Mouse (Mus musculus) hindbrain, embryonic 16.5 days (tissue): ENCODE measurements around the gene Hexim2. TPM values are rescaled to one million over a fixed set of nuclear protein-coding genes. Genes with fewer than 3 reads are reported as not detected.

Experiments used
- ATAC-seq: fragments of 200-750 bp; cut with Nextera tagmentation; 2 replicates; pipeline ENCODE4 v1.8.0; 2017; ENCODE audit warnings: moderate TSS enrichment, moderate library complexity
- H3K27ac ChIP-seq: fragments of 300-500 bp; sonication (generic); 2 replicates; pipeline ENCODE4 v1.5.1; 2014; ENCODE audit warnings: low read depth, mild to moderate bottlenecking, control low read depth, low read length, moderate library complexity
- H3K27me3 ChIP-seq: fragments of 300-500 bp; sonication (generic); replicated peaks from 2 replicates; pipeline ENCODE4 v1.6.1; 2014; ENCODE audit warnings: low read length; ENCODE audit not compliant: control insufficient read depth, insufficient read depth
- H3K36me3 ChIP-seq: fragments of 300-500 bp; sonication (generic); 2 replicates; pipeline ENCODE4 v1.6.1; 2014; ENCODE audit warnings: mild to moderate bottlenecking, low read length, moderate library complexity, mixed read lengths; ENCODE audit not compliant: control insufficient read depth, insufficient read depth
- H3K4me1 ChIP-seq: fragments of 300-500 bp; sonication (generic); 2 replicates; pipeline ENCODE4 v1.6.1; 2014; ENCODE audit warnings: low read depth, low read length; ENCODE audit not compliant: control insufficient read depth, insufficient read depth
- H3K4me2 ChIP-seq: fragments of 300-500 bp; sonication (generic); 2 replicates; pipeline ENCODE4 v1.6.1; 2014; ENCODE audit warnings: mild to moderate bottlenecking, low read length, control low read depth, moderate library complexity
- H3K4me3 ChIP-seq: fragments of 300-500 bp; sonication (generic); 2 replicates; pipeline ENCODE4 v1.5.1; 2014; ENCODE audit warnings: mild to moderate bottlenecking, low read length, control low read depth, moderate library complexity
- H3K9ac ChIP-seq: fragments of 300-500 bp; sonication (generic); 2 replicates; pipeline ENCODE4 v1.6.1; 2014; ENCODE audit warnings: low read depth, mild to moderate bottlenecking, control low read depth, low read length, moderate library complexity
- H3K9me3 ChIP-seq: fragments of 300-500 bp; sonication (generic); 2 replicates; pipeline ENCODE4 v1.6.1; 2014; ENCODE audit warnings: mild to moderate bottlenecking, low read length, moderate library complexity; ENCODE audit not compliant: control insufficient read depth
- WGBS: fragments of 180-500 bp; shearing (Covaris S2); extraction: QIAGEN DNeasy Blood & Tissue Kit; methylation state at CpG from one replicate; pipeline ENCODE4 v1.1.7; 2014; 5-methylcytosine and 5-hydroxymethylcytosine counted together
- polyA plus RNA-seq: library from polyadenylated mRNA; unstranded; fragments of >200 nt; fragmentation: Nextera tagmentation; extraction: Ambion mirVana; gene quantifications from 2 replicates; pipeline ENCODE4 v1.2.1, GENCODE M21; 2015

Gene Hexim2
- polyA plus RNA-seq, 1 experiment from 2014 or later = 30.2 TPM

DNA sequence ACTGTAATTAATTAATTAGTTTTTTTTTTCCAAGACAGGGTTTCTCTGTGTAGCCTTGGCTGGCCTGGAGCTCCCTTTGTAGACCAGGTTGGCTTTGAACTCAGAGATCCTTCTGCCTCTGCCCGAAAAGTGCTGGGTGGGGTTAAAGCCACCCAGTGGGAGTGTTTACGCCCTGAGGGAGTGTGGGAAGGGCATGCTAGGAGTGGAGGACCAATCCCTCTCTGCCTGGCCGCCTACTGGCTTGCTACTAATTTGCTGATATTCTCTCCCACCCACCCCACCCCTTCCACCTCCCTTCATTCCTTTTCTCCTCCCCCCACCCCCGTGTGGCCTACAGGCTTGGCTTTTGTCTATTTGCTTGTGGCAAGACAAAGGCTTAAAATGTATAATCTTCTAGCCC lies 25.8 kb upstream of the Hexim2 start:
- no peak overlapping the region for H3K9ac ChIP-seq
- no peaks in the 10 kb centered on the region for H3K36me3 ChIP-seq
- no peak overlapping the region for H3K4me3 ChIP-seq
- ATAC-seq = no peak
- no peaks in the 10 kb centered on the region for H3K9me3 ChIP-seq
- H3K27me3 ChIP-seq = peaks cover 9% of the 10 kb centered on the region
- 69% methylated on average over 4 of the region's 4 CpGs for WGBS
- H3K27ac ChIP-seq = no peak overlapping the region
- peaks cover 11% of the 10 kb centered on the region for H3K4me1 ChIP-seq
- H3K4me2 ChIP-seq = no peak overlapping the region

DNA sequence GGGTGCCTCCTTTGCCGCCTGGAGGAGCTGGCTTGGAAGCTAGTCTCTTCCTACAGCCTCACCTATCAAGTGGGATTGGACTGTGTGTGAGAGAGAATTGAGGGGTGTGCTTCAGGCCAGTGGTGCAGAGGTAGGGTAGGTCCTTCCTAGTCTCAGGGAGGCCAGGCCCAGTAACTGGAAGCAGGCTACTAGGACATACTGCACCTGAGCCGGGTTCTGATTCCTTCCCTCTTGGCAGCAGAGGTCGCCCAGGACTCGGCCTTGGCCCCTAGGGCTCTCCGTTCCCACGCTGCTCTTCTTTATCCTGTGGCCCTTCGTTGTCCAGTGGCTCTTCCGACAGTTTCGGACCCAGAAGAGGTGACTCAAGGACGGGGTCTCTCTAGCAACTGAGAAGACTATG lies 20.9 kb upstream of the Hexim2 start:
- Histone ChIP-seq H3K36me3 (no peaks in the 10 kb centered on the region), H3K9ac (no peak overlapping the region), H3K27me3 (peaks cover 15% of the 10 kb centered on the region), H3K4me1 (peaks cover 14% of the 10 kb centered on the region), H3K9me3 (no peaks in the 10 kb centered on the region), H3K27ac (no peak overlapping the region), H3K4me2 (peak overlapping the region; percentile 55), H3K4me3 (peak overlapping the region; percentile 33; the same call in 1 of the 2 replicates)
- ATAC-seq = no peak
- 18% methylated on average over 10 of the region's 10 CpGs for WGBS

DNA sequence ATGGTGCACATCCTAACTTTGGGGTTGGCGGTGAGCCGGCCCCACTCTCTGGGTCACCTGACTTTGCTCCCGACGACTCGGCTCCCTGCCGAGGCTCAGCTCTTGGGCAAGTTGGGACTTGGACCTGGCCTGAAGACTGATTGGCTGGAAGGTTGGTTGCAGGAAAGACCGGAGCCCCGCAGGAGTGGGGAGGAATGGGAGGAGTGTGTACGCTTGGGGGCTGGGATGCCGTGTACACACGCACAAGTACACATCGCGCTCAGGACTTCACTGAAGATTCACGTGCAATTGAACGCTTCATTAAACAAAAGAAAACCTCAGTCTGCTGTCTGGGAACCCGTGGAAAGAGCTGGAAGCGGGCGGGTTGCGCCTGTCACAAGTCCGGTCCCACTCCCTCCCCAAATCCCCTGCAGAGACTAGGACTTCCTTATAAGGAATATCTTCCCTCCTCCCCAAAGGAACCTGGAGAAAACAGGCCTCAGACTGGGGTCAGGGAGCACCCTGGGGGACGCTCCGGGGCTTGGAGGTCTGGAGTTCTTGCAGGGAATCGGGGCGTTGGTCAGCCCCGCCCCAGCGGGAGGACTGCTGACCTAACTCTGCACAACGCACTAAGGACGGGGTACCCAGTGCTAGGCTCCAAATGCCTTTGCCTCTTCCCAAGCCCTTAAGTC lies 20.2 kb upstream of the Hexim2 start:
- peak overlapping the region; percentile 55 for H3K4me2 ChIP-seq
- peaks cover 15% of the 10 kb centered on the region for H3K27me3 ChIP-seq
- H3K4me3 ChIP-seq = peak overlapping the region; percentile 33
- H3K9me3 ChIP-seq = no peaks in the 10 kb centered on the region
- ATAC-seq = no peak
- peaks cover 14% of the 10 kb centered on the region for H3K4me1 ChIP-seq
- 1% methylated on average over 28 of the region's 28 CpGs for WGBS
- no peaks in the 10 kb centered on the region for H3K36me3 ChIP-seq
- H3K9ac ChIP-seq = peak overlapping the region; percentile 36; the same call in 1 of the 2 replicates
- no peak overlapping the region for H3K27ac ChIP-seq

DNA sequence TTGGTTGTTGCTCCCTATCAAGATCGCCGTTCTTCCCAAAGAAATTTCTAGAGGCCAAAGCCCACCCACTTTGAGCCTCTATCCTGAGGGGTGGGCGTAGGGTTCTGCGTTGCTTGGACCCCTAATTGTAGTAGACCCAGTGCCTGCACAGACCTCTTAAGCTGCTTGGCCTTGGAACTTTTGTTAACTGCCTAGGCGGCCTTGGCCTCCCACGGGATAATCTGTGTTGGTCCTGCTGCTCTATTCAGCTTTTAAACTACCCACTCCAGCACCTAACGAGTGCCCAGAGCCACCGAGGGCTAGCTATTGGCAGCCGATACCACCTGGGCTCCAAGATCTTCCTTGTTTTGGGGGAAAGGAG lies 19.7 kb upstream of the Hexim2 start:
- H3K4me3 ChIP-seq = peak overlapping the region; percentile 33
- H3K36me3 ChIP-seq = no peaks in the 10 kb centered on the region
- no peak overlapping the region for H3K27ac ChIP-seq
- ATAC-seq = no peak
- H3K27me3 ChIP-seq = peaks cover 15% of the 10 kb centered on the region
- no peaks in the 10 kb centered on the region for H3K9me3 ChIP-seq
- 15% methylated on average over 9 of the region's 9 CpGs for WGBS
- peaks cover 14% of the 10 kb centered on the region for H3K4me1 ChIP-seq
- H3K9ac ChIP-seq = peak overlapping the region; percentile 36; the same call in 1 of the 2 replicates
- peak overlapping the region; percentile 55 for H3K4me2 ChIP-seq

DNA sequence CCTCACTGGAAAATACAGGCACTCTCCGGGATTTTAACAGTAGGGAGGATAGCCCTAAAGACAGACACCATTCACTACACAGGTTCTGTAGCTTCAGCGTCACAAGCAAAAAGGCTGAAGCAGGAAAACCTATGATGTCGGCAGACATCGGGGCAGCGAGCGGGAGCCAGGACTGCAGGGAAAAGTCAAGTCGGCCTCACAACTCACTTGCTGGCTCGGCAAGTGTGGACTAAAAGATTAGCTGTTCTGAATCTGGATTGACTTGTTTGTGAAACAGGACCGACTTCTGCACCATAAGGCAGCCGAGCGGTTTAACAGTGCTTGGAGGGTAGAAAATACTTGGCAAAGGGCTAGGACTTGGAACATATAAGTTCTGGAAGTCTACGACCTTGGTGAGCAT lies 19.2 kb upstream of the Hexim2 start:
- no peaks in the 10 kb centered on the region for H3K36me3 ChIP-seq
- no peaks in the 10 kb centered on the region for H3K9me3 ChIP-seq
- H3K27ac ChIP-seq = no peak overlapping the region
- H3K4me3 ChIP-seq = no peak overlapping the region
- 35% methylated on average over 12 of the region's 12 CpGs for WGBS
- H3K9ac ChIP-seq = no peak overlapping the region
- ATAC-seq = no peak
- H3K27me3 ChIP-seq = peaks cover 15% of the 10 kb centered on the region
- H3K4me2 ChIP-seq = no peak overlapping the region
- H3K4me1 ChIP-seq = peaks cover 14% of the 10 kb centered on the region

DNA sequence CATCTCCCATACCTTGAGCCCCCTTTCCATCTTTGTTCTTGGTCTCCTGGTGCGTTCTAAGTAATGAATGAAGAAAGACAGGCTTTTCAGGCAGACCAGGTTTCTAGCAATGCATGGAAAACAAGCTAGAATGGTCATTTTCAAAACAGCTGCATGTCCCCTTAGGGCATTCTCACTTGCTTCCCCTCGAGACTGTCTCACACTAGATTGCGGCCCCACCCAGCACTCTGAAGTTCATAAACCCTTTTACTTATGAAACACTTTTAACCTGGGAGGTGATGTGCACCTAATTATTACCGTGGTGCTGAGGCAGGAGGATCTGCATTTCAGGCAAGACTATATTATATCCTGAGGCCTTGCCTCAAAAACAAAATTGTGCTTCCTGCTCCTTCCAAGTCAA lies 18.5 kb upstream of the Hexim2 start:
- no peaks in the 10 kb centered on the region for H3K9me3 ChIP-seq

DNA sequence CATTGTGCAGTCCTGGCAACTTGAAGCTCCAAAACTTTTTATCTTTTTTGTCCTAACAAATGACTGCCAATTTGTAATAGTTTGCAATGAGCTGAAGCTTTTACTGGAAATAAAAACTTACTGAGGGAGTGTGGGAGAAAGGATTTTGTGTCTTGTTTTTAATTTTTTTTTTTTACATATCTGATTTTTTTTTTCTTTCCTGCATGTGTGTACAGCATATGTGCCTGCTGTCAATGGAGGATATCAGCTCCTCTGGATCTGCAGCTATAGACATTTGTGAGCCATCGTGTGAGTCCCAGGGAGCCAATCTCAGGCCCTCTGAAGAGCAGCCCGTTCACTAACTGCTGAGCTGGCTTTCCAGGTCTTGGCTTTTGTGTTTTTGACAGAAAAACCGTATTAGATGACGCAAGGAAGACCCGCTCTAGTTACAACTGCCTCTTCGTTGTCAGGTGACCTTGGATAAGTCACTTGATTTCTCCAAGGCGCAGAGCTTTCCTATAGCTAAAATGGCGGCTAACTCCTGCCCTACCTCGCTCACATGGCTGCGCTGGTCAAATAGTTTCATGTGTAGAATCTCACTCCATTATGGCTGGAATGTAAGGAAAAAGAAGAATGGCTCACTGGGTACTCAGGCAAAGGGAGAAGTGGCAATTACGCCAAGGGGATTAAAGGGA lies 17.8 kb upstream of the Hexim2 start:
- H3K9ac ChIP-seq = peak overlapping the region; percentile 80
- peak overlapping the region; percentile 91 for H3K27ac ChIP-seq
- H3K4me2 ChIP-seq = peak overlapping the region; percentile 71
- WGBS = 87% methylated on average over 11 of the region's 11 CpGs
- H3K4me1 ChIP-seq = peaks cover 23% of the 10 kb centered on the region
- no peak for ATAC-seq
- peaks cover 15% of the 10 kb centered on the region for H3K27me3 ChIP-seq
- no peaks in the 10 kb centered on the region for H3K36me3 ChIP-seq
- H3K4me3 ChIP-seq = peak overlapping the region; percentile 64
- H3K9me3 ChIP-seq = no peaks in the 10 kb centered on the region

More for the DNA sequence above, 18.5 kb upstream of the Hexim2 start:
- Histone ChIP-seq H3K9ac (no peak overlapping the region), H3K27ac (no peak overlapping the region), H3K36me3 (no peaks in the 10 kb centered on the region), H3K4me1 (peaks cover 19% of the 10 kb centered on the region), H3K4me2 (no peak overlapping the region), H3K4me3 (no peak overlapping the region), H3K27me3 (peaks cover 15% of the 10 kb centered on the region)
- 79% methylated on average over 4 of the region's 4 CpGs for WGBS
- ATAC-seq = no peak

DNA sequence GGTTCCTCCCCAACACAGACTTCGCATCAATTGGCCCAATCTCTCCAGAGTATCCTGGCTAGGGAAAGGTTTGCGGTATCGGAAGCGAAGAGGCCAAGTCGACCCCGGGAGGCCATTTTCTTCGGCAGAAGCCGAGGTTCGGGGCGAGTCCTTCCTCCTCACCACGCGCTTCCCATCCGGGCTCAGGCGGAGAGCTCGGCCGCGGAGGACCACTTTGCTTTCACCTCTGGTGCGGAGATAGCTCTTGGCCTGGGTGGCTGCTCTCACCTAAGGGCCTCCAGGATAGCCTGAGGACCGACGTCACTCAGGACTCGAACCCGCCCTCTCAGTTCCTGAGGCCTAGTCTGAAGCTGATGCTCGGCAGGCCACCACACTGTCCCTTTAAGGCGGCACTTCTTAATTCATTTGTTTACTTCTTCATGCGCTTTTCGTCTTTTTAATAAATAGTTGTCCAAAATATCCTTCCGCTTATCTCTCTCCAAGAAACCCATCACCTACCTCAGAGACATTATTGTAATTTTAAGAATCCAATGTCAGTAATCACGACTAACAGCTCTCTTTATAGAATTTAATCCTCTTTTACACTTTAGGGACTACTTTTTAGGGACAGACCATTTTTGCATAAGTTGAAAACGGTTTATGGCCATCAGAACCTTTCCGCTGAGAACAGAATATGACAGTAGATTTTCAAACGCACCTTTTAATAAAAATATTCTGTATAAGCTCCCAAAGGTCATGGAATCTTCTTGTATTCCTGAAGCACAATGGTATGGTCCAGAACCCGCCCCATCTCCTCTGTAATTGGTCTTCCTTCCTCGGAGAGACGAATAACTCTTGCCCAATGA lies 16.8 kb upstream of the Hexim2 start:
- WGBS = under 1% methylated on average over 34 of the region's 34 CpGs
- peaks cover 23% of the 10 kb centered on the region for H3K4me1 ChIP-seq

More for the DNA sequence above, 16.8 kb upstream of the Hexim2 start:
- Histone ChIP-seq H3K4me3 (peak overlapping the region; percentile 64), H3K9me3 (no peaks in the 10 kb centered on the region), H3K27ac (peak overlapping the region; percentile 91), H3K9ac (peak overlapping the region; percentile 80), H3K4me2 (peak overlapping the region; percentile 71), H3K27me3 (peaks cover 15% of the 10 kb centered on the region), H3K36me3 (no peaks in the 10 kb centered on the region)
- ATAC-seq = peak; percentile 60
